Mouse (Mus musculus) colon, adult 2 months (tissue): ENCODE measurements around the gene Myg1. TPM values are rescaled to one million over a fixed set of nuclear protein-coding genes. Genes with fewer than 3 reads are reported as not detected.

ENCODE experiments used
- polyA plus RNA-seq: library from polyadenylated mRNA; depleted of rRNA; stranded (reverse); fragments of >200 nt; gene quantifications from 2 replicates; pipeline ENCODE4 v1.2.3, GENCODE M21; 2012; rRNA removed

Myg1 gene
- polyA plus RNA-seq: 48.5 and 54.2 TPM in 2 replicates

GRCm38 (mm10) chr15:102331610-102332015 lies at the start of gene Myg1:
Gene Myg1, plus strand, starts transcription at chr15:102331709.

GRCm38 (mm10) chr15:102295633-102296367 lies 35.7 kb upstream of the Myg1 start, which contains the start of gene Espl1:
Gene Espl1, plus strand, starts transcription at chr15:102296266.

GRCm38 (mm10) chr15:102326022-102326576 lies 5.4 kb upstream of the Myg1 start, which contains the start of gene Pfdn5:
Gene Pfdn5, plus strand, starts transcription at chr15:102326116.

GRCm38 (mm10) chr15:102350138-102350941 lies 18.8 kb downstream of the Myg1 start, which contains the start of gene Aaas:
Gene Aaas, minus strand, starts transcription at chr15:102350771.

GRCm38 (mm10) chr15:102366733-102367344 lies 35.3 kb downstream of the Myg1 start, which contains the start of gene Sp7:
Gene Sp7, minus strand, starts transcription at chr15:102367182.

Other genes starting within 250 kb of the Myg1 start
- gene Tns2, start 231.3 kb upstream of the Myg1 start, polyA plus RNA-seq: 53.3 and 67.4 TPM in 2 replicates
- gene Spryd3, start 195.5 kb upstream of the Myg1 start, polyA plus RNA-seq: 37.8 and 46.8 TPM in 2 replicates
- 69.3 and 84.3 TPM in 2 replicates for gene Igfbp6, start 187.3 kb upstream of the Myg1 start, polyA plus RNA-seq
- 1.5 and 2.5 TPM in 2 replicates for gene Soat2, start 181.2 kb upstream of the Myg1 start, polyA plus RNA-seq
- 19.4 and 21.4 TPM in 2 replicates for gene Zfp740, start 128.5 kb upstream of the Myg1 start, polyA plus RNA-seq
- gene Csad, start 127.0 kb upstream of the Myg1 start, polyA plus RNA-seq: 63.9 and 65.7 TPM in 2 replicates
- 8.9 and 9.7 TPM in 2 replicates for gene Itgb7, start 99.8 kb upstream of the Myg1 start, polyA plus RNA-seq
- gene Rarg, start 74.2 kb upstream of the Myg1 start, polyA plus RNA-seq: 25.4 and 36.2 TPM in 2 replicates
- gene Gm9918, start 61.1 kb upstream of the Myg1 start, polyA plus RNA-seq: 0.08 and 0.09 TPM in 2 replicates
- 79.3 and 113 TPM in 2 replicates for gene Mfsd5, start 52.3 kb upstream of the Myg1 start, polyA plus RNA-seq
- 6.9 and 7.9 TPM in 2 replicates for gene Espl1, start 35.4 kb upstream of the Myg1 start, polyA plus RNA-seq
- 37.2 and 55.3 TPM in 2 replicates for gene Pfdn5, start 5.6 kb upstream of the Myg1 start, polyA plus RNA-seq
- gene Aaas, start 19.1 kb downstream of the Myg1 start, polyA plus RNA-seq: 33.2 and 35.7 TPM in 2 replicates
- gene Sp7, start 35.5 kb downstream of the Myg1 start, polyA plus RNA-seq: 0.15 and 0.23 TPM in 2 replicates
- 14.2 and 15.0 TPM in 2 replicates for gene Sp1, start 74.4 kb downstream of the Myg1 start, polyA plus RNA-seq
- gene Amhr2, start 113.7 kb downstream of the Myg1 start, polyA plus RNA-seq: 4.2 and 14.1 TPM in 2 replicates
- 483 and 710 TPM in 2 replicates for gene Prr13, start 127.3 kb downstream of the Myg1 start, polyA plus RNA-seq
- gene Pcbp2, start 138.8 kb downstream of the Myg1 start, polyA plus RNA-seq: 357 and 368 TPM in 2 replicates
- not detected in 2 replicates for gene Gm10337, start 172.0 kb downstream of the Myg1 start, polyA plus RNA-seq
- gene Map3k12, start 185.4 kb downstream of the Myg1 start, polyA plus RNA-seq: 3.6 and 5.4 TPM in 2 replicates
- gene Tarbp2, start 186.5 kb downstream of the Myg1 start, polyA plus RNA-seq: 72.6 and 84.8 TPM in 2 replicates
- 3.3 and 3.7 TPM in 2 replicates for gene Npff, start 193.2 kb downstream of the Myg1 start, polyA plus RNA-seq